Mouse (Mus musculus) retina, adult 2 months (tissue): ENCODE data around the gene Smad5.

ENCODE experiments used
- DNase-seq: peaks from one replicate; pipeline ENCODE4 v3.0.0-alpha.2; 2012; ENCODE audit warnings: low read depth, low spot score

Smad5 gene

GRCm38 (mm10) chr13:56702469-56703221 is at the start of gene Smad5:
TSS of gene Smad5 (plus strand) at chr13:56703010.
- peak; percentile 89 for DNase-seq

DNA sequence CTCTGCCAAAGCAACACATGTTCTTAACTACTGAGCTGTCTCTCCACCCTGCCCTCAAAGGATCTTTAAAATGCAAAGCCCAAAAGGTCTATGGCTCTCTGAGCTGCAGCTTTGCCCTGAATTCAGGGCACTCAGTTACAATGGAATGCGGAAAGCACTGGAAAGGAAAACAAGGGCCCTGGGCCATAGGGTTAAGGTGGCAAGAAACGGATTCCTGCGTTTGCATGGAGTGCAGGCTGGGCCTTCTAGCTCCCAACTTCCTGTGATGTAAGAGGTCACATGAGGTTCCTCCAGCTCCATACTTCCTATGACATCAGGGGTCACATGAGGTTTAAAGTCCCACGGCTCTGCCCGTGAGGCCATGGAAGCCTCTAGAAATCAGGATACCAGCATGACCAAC is 48.6 kb upstream of the Smad5 start:
- no peak for DNase-seq

DNA sequence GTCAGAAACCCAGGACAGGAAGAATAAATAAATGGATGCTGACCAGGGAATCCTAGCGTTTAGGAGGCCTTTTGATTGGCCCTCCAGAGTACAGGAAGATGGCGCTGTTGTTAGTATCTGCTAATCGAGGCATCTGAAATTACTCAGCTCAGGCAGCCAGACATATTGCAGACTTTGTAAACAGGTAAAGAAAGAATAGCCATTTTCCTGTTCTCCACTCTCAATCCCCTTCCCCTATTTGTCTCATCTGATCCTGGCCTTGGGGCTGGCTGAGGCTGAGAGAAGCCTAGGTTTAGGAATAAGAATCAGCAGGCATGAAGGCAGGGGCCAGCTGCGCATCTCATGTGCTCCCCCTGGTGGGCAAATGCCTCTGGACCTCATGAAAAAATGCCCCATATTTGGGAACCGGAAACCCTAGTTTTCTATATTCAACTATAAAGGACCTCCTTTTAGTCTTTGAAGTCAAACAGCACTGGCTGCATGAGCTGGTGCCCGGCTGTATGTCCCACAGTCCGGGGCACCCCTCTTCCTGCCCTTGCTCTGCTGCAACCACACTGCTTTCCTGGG is 44.8 kb upstream of the Smad5 start:
- DNase-seq, result peak; percentile 11

GRCm38 (mm10) chr13:56658931-56659330 is 43.9 kb upstream of the Smad5 start:
- DNase-seq, result no peak

DNA sequence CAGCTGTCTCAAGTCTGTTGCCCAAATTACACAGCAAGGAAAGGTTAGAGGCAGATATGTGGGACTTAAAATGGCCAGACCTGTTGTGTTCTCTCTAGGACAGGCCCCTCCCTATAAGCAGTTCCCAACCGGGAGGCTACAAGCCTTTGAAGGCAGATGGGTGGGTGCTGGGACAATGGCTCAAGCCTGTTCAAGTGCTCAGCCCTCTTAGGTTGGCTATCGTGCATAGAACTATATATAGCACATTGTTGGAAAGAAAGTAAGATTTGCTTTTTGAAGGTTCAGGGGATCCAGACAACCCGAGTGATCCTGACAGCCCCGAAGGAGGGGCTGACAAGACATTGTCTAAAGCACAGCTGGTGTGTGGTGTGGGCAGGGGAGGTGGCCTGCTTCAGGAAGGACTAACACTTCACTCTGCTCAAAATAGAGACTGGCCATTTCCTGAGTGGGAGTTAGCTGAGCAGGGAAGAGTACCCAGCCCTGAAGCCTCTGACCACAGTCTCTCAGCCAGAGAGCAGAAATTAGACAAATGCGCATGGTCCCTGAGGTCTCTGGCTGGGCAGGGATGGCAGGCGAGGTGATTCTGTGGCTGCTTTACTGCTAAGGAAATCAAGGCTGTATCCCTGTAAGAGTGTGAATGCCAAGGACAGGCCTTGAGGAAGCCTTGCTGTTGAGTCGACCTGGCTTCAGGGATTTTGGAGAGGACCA is 40.7 kb upstream of the Smad5 start:
- DNase-seq, result no peak

DNA sequence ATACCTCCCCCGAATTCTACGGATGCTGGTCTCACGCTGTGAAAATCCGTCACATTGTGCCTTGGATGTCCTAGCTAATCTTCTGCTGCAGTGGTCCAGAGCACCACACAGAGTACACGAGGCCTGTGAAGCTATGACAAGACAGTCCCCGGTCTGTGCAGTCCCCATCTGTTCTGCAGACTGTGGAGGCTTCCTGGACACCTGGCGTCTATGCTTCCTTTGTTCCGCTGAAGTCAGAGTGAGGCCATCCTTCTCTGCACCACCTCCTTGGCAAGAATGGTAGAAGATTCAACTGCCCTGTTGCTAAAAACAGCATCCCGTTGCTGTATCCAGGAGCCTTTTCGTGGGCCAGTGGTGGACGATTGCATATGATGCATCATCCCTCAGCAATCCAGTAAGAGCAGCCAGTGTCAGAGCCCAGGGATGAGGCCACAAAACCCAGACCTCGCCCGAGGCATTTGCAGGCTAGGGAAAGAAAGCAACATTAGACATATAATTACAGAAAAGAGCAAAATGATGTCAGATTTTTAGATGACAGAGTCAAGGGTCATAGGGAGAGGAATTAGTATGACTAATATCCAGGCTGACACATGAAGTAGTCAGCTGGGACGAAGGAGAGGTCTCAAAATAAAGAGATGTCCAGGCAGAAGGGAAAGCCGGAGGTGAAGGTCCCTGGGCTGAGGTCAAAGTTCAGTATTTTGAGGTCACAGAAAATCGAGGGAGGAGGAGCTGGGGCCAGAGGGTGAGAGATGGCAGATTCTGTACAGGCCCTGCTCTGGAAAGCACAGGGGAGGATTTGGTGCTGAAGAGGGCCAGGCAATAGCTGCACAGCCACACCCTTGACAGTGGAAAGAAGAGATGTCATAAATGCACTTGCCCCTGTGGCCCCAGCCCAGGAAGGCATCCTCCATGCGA is 38.3 kb upstream of the Smad5 start:
- DNase-seq, result no peak

GRCm38 (mm10) chr13:56671206-56671605 is 31.6 kb upstream of the Smad5 start:
- DNase-seq, result no peak

DNA sequence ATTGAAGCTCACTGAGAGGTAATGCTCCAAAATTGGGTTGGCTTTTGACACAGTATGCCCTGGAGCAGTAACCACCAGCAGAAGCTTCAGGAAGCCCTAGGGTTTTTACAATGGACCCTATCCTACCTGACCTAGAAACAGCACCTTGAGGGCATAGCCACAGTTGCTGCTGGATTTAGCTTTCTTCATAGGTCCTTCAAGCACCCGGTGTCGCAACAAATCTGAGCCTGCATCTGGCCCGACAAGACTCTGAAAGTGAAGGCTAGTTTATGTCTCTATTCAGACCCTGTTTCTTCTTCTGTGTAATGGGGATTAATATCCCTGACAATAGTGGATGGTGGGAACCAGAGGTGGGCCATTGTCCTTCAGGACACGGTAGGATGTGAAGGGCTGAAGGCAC is 25.1 kb upstream of the Smad5 start:
- no peak for DNase-seq

DNA sequence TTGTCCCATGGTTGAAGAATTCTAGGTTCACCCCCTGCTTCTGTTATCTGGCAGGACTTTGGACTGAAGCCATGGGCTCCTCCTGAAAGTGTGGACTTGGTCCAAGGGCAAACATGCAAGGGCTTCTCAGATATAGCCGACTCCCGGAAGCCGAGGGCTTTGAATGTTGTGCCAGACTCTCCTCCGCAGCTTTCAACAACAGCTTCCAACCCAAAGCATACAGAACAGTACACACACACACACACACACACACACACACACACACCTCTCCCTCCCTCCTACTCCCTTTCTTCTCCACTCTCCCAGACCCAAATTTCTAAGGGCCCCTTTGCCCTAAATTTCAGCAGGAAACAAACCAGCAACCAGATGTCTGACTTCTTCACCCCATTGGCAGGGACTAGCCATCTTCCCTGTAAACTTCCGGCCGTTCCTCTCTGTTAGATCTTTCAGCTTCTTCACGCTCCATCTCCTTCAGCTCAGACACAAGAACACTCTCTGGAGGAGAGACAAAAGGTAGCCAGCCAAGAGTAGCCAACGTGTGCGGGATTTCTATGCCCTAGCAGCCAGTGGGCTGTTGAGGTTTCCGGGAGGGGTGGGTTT is 24.5 kb upstream of the Smad5 start:
- DNase-seq, result no peak

- DNase-seq, result no peak
Observed at GRCm38 (mm10) chr13:56678826-56679504, 23.8 kb upstream of the Smad5 start.

GRCm38 (mm10) chr13:56681924-56682323 is 20.9 kb upstream of the Smad5 start:
- no peak for DNase-seq

DNA sequence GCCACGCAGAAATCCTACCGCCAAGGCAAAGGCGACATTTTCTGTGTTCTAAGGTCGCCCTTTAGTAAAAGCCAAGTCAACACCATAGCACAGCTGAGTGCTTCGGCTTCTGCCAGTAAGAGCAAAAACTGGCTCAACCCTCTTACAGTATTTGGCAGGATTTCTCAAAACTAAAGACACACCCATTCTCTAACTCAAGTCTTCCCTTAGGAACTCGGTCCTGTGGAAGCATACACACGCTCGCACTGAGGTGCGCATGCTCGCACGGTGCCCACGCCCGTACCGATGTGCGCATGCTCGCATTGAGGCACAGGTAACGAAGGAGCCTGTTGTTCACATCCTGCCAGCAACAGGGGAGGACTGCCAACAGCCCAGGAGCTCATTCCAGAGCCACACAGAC is 20.5 kb upstream of the Smad5 start:
- no peak for DNase-seq

GRCm38 (mm10) chr13:56683306-56683705 is 19.5 kb upstream of the Smad5 start:
- DNase-seq, result no peak

GRCm38 (mm10) chr13:56692011-56692410 is 10.8 kb upstream of the Smad5 start:
- DNase-seq, result no peak

- DNase-seq, result no peak
Observed at GRCm38 (mm10) chr13:56692644-56693043, 10.2 kb upstream of the Smad5 start.

- DNase-seq, result no peak
Observed at GRCm38 (mm10) chr13:56695701-56696100, 7.1 kb upstream of the Smad5 start.

GRCm38 (mm10) chr13:56696699-56697098 is 6.1 kb upstream of the Smad5 start:
- no peak for DNase-seq

GRCm38 (mm10) chr13:56697171-56697570 is 5.6 kb upstream of the Smad5 start:
- DNase-seq, result no peak

GRCm38 (mm10) chr13:56698391-56698790 is 4.4 kb upstream of the Smad5 start:
- no peak for DNase-seq

- DNase-seq, result no peak
Observed at GRCm38 (mm10) chr13:56699370-56699769, 3.4 kb upstream of the Smad5 start.

GRCm38 (mm10) chr13:56700981-56701380 is 1.8 kb upstream of the Smad5 start:
- DNase-seq, result no peak
